Mouse (Mus musculus) right cerebral cortex, adult 18-20 months (tissue): ENCODE results near the gene Cd200r3.

Source experiments
- DNase-seq: peaks from one replicate; pipeline ENCODE4 v3.0.0; 2022; ENCODE audit warnings: mixed read lengths

The Cd200r3 gene

DNA sequence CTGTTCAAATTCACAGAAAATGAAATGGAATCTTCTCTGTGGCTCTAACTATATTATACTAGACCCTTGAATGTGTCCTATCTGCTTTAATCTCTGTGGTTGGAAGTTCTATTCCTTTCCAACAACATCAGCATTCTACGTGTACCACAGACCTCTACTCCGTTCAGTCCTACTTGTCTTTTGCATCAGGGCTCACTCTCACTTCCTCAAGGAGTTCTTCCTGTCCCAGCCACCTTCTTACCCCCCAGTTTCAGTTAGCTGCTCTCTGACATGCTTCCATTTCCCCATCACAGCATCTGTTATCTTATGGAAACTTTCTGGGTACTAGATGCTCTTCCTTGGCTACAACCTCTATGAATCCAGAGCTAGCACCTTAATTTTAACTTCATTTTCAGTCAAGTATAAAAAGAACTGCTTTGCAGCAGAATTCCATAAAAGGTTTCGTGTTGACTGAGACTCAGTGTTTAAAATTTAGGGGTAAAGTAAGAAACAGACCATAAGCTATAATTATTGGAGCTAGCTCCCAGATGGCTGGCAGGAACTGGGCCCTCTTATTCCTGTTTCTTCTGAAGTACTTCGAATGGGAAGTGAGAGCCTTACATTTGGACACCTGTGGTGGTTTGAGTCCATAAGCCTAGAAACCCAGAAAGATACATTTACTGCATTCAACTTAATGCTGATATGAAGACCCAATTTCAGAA is 50.0 kb downstream of the Cd200r3 start:
- no peak for DNase-seq

DNA sequence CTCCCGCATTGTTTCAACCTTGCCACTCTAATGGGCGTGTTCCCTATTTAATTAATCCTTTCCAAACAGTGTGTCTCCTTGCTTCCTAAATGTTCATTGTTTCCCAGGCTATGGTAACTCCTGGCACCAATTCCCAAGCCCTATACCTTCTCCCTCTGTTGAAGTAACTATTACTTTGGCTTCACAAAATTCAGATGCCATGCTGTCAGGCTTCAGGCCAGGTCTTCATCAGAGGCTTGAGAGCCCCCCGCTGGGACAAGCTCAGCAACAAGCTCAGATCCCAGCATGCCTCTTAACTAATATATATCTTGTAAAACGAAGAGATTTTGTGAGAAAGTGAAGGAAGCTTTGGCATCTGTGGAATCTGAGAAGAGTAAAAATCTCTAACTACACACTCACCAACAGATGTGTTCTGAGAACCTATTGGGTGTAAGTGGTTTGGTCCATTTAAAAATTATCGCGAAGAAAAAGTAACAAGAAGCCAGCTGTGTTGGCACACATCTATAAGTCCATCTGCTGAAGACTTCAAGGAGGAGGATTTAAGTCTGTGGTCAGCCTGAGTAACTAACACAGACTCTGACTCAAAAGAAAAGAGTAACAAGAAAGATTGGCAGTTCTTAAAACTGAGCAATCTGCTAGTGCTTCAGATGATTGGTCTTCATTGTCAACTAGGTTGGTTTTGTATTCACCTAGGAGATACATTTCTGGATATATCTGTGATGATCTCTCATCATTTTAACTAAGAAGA is 50.9 kb downstream of the Cd200r3 start:
- DNase-seq = no peak

DNA sequence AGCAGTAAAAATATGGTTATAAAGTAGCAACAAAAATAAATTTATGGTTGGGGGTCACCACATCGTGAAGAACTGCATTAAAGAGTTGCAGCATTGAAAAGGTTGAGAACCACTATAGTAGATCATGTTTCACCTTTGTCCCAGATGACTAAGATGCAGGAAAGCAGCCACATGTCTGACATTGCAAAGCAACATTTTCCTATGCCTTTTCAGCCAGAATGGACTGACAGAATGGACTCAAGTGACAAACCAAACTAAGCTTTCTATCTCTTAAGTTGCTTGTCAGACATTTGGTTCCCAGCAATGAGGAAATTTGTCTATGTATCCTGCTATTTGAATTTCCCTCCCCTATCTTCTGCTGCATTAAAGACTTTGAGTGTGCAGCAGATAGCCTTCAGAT is 51.6 kb downstream of the Cd200r3 start:
- no peak for DNase-seq

DNA sequence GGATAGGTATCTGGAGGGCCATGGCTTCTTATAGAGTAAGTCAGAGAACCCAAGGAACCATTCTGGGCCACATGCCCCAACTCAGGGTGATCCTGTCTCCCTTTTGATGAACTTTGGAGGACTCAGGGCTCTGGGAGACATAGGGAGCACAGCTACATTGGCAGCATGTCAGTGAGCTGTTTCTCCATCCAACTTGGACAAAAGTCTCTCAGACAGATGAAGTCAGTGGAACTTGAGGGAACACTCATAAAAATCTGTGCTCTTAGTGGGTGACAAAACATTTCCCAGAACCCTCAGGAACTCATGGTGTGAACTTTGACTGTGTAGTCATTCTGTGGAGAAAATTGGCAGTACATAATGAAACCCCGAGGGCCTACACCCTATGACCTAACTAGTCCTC is 53.2 kb downstream of the Cd200r3 start:
- DNase-seq = no peak

DNA sequence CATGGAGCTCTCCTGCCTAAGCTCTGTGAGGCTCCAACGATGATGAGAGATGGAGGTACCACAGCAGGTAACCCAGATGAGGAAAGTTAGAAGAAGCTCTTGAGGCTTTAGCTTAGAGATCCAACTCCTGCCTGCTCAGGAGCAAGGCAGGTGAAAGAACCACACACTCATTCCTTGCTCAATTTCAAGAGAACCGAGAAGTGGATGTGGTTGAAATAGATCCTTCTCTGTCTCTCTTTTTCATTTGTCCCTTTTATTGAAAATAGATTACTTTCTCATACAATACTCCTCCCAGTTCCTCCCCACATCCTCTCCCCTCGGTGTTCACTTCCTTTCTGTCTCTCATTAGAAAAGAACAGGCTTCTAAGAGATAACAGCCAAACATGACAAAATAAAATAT is 56.1 kb downstream of the Cd200r3 start:
- no peak for DNase-seq

DNA sequence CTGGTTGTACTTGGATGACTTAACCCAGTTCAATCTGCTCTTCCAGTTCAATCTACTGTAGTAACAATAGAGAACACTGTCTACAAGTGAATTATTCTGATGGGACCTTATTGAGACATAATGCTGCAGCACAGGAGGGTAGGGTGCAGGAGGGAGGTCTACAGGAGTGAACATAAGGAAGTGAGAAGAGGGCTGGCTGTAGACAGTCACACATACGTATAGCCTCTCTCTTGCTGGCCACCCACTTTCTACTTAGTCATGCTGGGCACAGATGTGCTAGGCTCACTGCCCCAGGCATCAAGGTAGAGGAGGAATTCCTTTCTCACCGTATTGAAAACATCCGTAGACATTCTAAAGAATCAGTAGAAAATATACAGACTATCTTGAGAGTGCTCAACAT is 61.0 kb downstream of the Cd200r3 start:
- no peak for DNase-seq

DNA sequence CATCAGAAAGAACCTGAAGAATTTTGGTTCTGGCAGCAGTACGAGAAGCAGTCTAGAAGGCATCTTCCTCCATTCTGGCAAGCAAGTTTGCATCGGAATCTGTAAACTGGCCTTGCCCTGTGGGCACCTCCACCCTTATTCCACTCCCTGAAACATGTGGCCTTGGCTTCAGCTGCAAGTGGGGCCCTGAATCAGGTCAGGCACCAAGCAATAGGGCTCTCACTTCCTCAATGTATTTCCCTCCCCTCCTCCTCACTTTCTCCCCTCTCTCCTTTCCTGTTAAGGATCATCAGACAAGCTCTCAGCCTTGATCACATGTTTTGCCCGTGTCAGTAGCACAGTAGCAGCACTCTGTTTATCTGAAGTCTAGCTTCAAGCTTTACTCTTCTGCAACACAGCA is 61.8 kb downstream of the Cd200r3 start:
- DNase-seq = no peak

DNA sequence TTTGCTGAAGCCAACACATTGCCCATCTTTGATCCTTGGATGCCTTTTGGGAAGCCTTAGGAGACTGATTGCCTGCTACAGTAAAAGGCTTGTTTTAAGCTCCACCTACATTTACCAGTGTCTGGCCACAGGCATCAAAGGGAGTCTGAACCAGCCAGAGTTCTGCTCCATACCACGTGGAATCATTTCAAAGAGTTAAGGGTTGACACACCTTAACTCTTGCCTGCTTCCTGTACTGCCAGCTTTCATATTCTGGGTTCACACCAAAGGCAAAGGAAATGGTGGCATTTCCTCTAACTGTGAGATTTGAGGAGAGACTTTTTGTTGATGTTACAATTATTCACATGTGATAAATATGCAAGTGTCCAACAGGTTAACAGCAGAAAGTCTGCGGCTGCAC is 63.5 kb downstream of the Cd200r3 start:
- DNase-seq = no peak

DNA sequence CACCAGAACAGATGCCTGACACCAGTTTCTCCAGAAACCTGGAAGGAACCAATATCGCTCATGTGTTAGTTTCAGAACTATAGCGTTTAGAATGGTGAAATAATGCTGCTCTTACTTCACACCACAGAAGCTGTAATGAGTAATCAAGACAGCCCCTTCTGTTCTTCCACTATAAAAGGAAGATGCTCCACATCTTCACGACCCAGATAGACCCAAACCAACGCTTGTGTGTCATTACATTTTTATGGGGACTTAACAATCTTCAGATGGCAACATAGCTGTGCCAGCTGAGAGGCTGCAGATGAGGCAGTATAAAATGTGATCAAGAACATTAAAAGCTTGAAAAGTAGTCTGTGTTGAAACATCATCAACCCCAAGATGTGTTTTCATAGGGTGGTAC is 64.3 kb downstream of the Cd200r3 start:
- peak; percentile 3 for DNase-seq

DNA sequence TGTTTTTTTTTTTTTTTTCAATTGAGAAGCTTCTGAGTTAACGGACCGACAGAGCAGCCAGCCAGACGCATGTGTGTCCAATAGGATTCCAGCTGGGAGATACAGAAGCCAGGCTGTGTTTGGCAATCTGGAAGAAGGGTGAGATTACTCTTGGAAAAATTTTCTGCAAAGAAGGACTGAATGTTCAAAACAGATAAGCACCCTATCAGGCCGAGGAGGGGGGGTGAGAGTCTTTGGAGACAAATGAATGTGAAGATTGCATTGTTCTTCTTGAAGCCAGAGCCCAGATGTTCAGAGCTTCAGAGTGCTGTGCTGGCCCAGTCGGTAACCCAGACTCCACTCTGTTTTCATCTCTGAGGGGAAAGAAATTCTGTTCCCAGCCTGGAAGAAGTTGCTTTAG is 66.2 kb downstream of the Cd200r3 start:
- DNase-seq = no peak

DNA sequence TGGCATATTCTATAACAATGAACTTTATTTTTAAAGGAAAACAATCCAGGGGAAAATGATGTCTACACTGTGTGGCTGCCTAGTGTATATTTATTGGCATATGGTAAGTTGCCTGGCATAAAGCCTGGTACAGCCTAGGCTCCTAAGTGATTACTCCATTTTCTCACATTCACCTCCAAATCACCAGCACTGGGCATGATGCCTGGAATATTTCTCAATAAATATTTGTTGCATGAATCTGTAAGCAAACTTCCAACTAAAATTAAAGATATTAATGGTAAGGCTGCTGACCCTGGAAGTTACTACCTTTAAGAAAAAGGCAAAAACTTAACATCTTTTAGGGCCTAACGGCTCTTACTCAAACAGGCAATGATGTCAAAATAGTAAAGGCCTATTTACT is 72.1 kb downstream of the Cd200r3 start:
- no peak for DNase-seq

DNA sequence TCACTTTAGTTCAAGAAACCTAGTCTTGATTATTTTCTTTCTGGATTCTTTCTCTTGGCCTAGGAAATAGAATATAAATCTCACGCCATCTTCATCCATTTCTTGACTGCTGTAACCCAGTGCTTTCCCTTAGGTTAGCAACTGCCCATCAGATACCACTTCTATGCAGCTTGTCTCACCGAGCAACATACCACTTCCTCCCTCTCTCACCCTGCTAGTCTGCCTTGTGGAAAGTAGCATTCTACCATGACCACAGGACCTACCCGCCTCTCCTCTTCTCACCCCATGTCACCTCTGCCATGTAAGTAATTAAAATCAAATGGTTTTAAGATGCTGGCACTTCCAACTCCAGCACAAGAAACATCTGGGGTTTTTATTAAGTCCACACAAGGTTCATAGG is 73.0 kb downstream of the Cd200r3 start:
- no peak for DNase-seq

DNA sequence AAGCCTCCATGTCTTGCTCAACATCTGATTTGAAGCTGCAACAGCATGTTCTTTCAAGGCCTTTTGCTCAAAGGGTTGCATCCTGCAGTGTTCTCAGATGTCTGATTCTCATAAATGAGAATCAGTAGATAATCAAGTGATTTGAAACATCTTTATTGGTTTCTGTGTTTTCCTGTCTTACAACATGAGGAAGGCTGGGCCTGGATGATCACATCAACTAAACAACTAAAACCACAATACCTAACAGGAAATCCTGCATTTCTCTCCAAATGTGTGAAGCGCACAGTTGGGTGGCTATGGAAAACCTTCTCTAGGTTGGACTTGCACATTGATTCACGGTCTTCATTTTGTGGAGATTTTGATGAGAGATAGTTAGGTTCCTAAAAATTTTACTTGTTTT is 75.4 kb downstream of the Cd200r3 start:
- DNase-seq = no peak

DNA sequence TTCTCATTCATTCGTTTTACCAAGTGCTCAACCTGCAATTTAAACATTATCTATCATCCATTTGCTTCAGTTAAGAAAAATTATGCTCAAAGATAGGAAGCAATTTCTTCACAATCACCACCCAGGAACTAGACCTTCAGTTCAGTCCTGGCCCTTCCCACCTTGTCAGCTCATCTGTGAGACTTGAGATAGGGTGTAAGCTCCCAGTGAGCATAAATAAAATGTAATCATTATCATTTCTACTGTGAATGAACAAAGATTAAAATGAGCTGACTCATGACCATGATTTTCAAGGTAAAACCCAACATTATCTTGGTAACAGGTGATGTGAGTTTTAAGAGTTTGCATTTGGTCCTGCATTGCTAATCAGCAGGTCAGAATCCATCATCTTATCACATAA is 76.6 kb downstream of the Cd200r3 start:
- no peak for DNase-seq

DNA sequence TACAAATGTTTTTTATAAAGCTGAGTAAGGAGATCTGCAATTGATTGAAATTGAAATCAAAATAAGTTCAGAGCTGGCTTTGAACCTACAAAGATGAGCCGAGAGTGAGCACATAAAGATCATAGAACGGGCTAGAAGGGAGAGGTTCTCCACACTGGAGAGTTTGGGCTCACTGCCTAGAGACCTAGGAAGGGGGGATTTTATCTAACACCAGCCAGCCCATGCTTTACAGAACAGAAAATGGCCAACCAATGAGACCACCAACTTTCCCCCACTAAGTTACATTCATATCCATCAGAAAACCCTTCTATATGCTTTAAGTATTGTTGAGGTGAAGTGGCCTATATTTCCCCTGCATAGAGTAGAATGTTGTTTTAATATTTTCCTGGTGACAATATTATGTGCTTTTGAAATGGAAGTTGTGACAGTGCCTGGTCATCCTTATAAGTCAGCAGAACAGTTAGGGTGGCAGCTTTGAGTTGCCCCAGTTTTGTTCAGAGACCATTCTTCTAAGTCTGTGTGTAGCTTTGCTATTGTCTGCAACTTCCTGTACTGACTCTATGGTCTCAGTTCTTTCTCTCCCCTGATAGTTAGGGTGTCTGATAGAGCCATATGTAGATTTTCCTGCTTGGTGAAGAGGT is 77.3 kb downstream of the Cd200r3 start:
- no peak for DNase-seq

DNA sequence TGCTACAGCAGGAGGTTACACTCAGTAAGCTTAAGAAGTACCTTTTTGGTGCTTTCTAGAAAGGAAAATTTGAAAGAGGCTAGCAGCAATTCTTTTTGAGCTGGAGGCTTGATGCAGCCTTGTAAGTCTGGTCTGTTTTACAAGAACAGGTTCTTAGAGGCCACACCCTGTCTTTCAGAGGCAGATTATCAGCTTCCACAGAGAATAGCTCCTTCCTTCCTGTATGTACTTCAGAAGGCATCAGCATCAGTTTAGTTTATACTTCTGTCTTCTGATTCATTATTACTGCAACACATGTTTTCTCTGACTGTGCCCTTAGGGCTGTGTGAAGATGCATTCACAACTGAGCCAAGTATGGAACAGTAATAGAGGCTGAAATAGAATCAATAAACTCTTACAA is 78.0 kb downstream of the Cd200r3 start:
- DNase-seq = no peak

DNA sequence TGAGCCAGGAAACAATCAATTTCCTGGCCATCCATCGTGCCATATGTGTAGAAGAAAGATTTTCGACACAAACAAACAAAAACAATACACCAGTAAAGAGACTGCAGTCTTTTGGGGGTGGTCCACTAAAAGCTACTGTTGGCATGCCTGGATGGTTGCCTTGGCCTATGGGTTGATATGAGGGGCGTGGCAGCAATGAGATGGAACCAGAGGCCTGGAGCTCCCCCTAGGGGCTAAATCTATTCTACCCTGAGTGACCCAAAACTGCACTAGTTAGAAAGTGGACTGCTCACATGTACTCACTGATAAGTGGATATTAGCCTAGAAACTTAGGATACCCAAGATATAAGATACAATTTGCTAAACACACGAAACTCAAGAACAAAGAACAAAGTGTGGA is 80.4 kb downstream of the Cd200r3 start:
- DNase-seq = peak; percentile 39

DNA sequence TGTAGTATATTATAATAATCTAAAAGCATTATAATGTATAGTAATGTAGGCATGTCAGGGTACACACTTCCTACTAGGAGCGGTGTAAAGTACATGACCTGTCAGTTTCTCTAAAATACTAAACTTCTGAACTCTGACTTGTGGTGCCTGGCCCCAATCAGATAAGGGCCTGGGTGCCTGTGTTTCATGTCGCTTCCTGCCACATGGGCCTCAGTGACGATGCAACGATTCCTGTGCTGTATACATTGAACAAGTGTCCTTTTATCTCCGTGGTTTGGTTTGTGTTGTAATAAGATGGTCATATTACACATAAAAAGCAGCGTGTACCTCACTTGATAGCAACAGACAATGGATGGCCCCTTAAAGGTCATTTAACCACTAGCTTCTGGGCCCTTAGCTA is 81.8 kb downstream of the Cd200r3 start:
- no peak for DNase-seq

DNA sequence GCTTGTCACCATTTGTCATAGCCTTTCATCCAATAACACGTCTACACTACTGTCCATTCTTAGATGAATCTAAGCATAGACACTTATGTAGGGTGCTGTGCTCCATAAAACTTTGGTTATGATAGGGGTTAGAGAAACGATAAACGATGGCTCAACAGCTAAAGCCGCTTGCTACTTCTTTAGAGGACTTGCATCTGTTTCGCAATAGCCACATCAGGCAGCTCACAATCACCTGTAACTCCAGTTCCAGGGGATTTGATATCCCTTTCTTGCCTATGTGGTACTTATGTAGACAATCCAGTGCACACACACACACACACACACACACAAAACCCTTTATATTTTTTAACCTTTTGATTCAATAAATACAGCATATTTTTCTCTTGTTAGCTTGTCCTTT is 85.6 kb downstream of the Cd200r3 start:
- DNase-seq = no peak

DNA sequence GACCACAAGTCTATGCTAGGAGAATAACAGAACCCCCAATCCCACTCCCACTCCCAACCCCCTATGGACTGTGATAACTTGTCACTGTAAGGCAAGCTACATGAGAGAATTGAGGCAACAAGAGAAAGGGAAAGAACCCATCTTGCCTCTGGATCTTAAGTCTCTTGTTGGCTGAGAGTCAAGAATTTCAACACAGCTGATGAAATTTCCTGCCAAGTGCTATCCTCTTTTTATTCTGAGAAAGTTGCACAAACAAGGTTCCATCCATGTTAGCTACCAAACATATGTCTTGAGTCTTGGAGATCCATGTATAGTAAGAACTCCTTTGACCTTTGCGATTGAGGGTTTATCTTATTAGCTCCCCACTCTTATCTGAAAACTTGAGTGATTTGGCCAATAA is 86.0 kb downstream of the Cd200r3 start:
- DNase-seq = no peak

DNA sequence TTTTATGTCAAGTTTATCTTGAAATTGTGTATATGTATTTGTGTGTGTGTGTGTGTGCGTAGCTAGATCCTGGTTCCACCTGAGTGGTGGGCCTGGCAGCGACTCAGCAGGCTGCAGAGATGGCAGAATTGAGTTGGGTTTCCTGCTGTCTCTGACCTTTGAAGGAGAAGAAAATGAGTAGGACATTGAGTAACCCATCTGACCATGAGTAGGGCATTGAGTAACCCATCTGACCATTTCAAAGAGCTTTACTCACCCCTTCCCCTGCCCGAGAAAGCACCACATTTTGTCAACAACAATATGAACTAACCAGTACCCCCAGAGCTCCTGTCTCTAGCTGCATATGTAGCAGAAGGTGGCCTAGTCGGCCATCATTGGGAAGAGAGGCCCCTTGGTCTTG is 86.6 kb downstream of the Cd200r3 start:
- DNase-seq = no peak

DNA sequence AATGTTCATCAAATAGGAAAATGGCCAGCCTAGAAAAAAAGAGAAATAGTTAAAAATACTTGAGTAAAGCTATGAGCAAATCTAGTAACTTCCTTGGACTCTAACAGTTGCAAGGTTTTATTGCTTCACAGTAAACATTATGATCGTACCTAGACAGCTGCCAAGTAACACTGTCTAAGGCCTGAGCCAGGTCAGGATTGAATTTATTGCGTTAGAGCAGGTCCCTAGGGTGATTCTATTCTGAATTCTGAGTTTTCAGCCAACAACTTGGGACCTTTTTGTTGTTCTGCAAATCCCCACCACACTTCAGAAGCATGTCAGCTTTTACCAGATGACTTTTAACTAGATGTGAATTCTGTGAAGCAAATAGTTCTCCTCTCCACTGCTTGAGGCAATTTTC is 87.3 kb downstream of the Cd200r3 start:
- DNase-seq = no peak
